Mouse (Mus musculus) left cerebral cortex, adult 18-20 months (tissue): Measurements from ENCODE around the gene Gak. TPM values are rescaled to one million over a fixed set of nuclear protein-coding genes. Genes with fewer than 3 reads are reported as not detected.

ENCODE experiments used
- DNase-seq, 2 experiments: peaks; one replicate each; pipeline ENCODE4 v3.0.0; 2021 to 2022; ENCODE audit warnings: low spot score in 2 of 2, mixed read lengths in 1 of 2
- total RNA-seq, 2 experiments: library from RNA; stranded (reverse); gene quantifications; 2 replicates each; pipeline ENCODE4 v1.2.3; 2021

Gene Gak
- total RNA-seq, 2 experiments from 2014 or later: 95.7 to 98.5 TPM

DNA sequence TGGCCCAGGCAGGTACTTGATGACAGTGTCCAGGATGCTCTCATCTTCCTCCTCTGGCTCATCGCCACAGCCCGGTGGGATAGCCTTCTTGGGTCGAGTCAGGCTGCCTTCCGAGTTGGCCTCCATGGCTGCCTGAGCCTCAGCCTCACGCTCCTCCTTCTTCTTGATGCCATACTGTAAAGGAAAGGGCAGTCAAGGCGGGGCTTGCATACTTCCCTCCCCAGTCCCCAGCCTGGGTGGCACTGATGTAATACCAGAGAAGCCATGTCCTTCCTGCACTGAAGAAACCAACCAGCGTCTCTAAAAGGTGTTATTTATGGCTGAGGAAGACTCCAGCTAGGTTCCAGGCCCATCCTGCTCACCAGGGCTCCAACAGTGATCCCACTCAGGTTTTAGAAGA lies 109.4 kb downstream of the Gak start:
- DNase-seq: no peak

Other genes starting within 250 kb of the Gak start
- gene Pde6b, start 241.4 kb downstream of the Gak start, total RNA-seq: under 1 TPM; 0.42 to 0.66 TPM
- 100 to 1,000 TPM; 232 to 256 TPM for gene Atp5k, start 195.3 kb downstream of the Gak start, total RNA-seq
- under 1 TPM; 0.74 to 0.87 TPM for gene Mfsd7a, start 180.9 kb downstream of the Gak start, total RNA-seq
- gene Pcgf3, start 168.5 kb downstream of the Gak start, total RNA-seq: 10 to 100 TPM; 37.5 to 41.8 TPM
- gene Cplx1, start 79.7 kb downstream of the Gak start, total RNA-seq: 100 to 1,000 TPM; 674 to 788 TPM
- gene Tmem175, start within 50 bp of the Gak start, total RNA-seq: 10 to 100 TPM; 33.7 to 43.5 TPM
- gene Idua, start 30.6 kb upstream of the Gak start, total RNA-seq: 10 to 100 TPM; 17.5 to 18.1 TPM
- gene Dgkq, start 39.9 kb upstream of the Gak start, total RNA-seq: 10 to 100 TPM; 45.7 to 60.3 TPM
- gene Slc26a1, start 45.8 kb upstream of the Gak start, total RNA-seq: under 1 TPM; 0.68 to 1.00 TPM
- gene Fgfrl1, start 62.6 kb upstream of the Gak start, total RNA-seq: 10 to 100 TPM; 16.9 to 28.0 TPM
- not detected for gene Rnf212, start 145.2 kb upstream of the Gak start, total RNA-seq
- gene Tmed11, start 165.6 kb upstream of the Gak start, total RNA-seq: not detected
- gene Vmn2r8, start 179.1 kb upstream of the Gak start, total RNA-seq: not detected
- not detected for gene Vmn2r9, start 222.8 kb upstream of the Gak start, total RNA-seq